Mouse (Mus musculus) midbrain, embryonic 14.5 days (tissue): Measurements from ENCODE around the gene Cfap300. TPM values are rescaled to one million over a fixed set of nuclear protein-coding genes. Genes with fewer than 3 reads are reported as not detected.
A peak's percentile ranks its signal among the peaks of the same experiment; 100 is the strongest.

ENCODE experiments used
- ATAC-seq: fragments of 200-750 bp; cut with Nextera tagmentation; 2 replicates; pipeline ENCODE4 v1.8.0; 2017; ENCODE audit warnings: moderate number of reproducible peaks, moderate library complexity; ENCODE audit not compliant: low FRiP score, low TSS enrichment
- DNase-seq: peaks from one replicate; pipeline ENCODE4 v3.0.0-alpha.2; 2015
- H3K27ac ChIP-seq: fragments of 300-500 bp; sonication (generic); replicated peaks from 2 replicates; pipeline ENCODE4 v1.5.1; 2014; ENCODE audit warnings: mild to moderate bottlenecking, low read depth, low read length, moderate library complexity
- H3K27me3 ChIP-seq: fragments of 300-500 bp; sonication (generic); 2 replicates; pipeline ENCODE4 v1.6.1; 2014; ENCODE audit warnings: low read length, control low read depth, mixed read lengths; ENCODE audit not compliant: control insufficient read depth, insufficient read depth
- H3K36me3 ChIP-seq: fragments of 300-500 bp; sonication (generic); 2 replicates; pipeline ENCODE4 v1.6.1; 2014; ENCODE audit warnings: low read length, control low read depth; ENCODE audit not compliant: control insufficient read depth, insufficient read depth
- H3K4me1 ChIP-seq: fragments of 300-500 bp; sonication (generic); 2 replicates; pipeline ENCODE4 v1.6.1; 2014; ENCODE audit warnings: mild to moderate bottlenecking, antibody characterized with exemption, low read length, control low read depth; ENCODE audit not compliant: control insufficient read depth, insufficient read depth
- H3K4me2 ChIP-seq: fragments of 300-500 bp; sonication (generic); 2 replicates; pipeline ENCODE4 v1.6.1; 2014; ENCODE audit warnings: mild to moderate bottlenecking, low read length, moderate library complexity
- H3K4me3 ChIP-seq: fragments of 300-500 bp; sonication (generic); replicated peaks from 2 replicates; pipeline ENCODE4 v1.5.1; 2014; ENCODE audit warnings: low read depth, low read length
- H3K9ac ChIP-seq: fragments of 300-500 bp; sonication (generic); replicated peaks from 2 replicates; pipeline ENCODE4 v1.6.1; 2014; ENCODE audit warnings: mild to moderate bottlenecking, low read length, moderate library complexity
- H3K9me3 ChIP-seq: fragments of 300-500 bp; sonication (generic); 2 replicates; pipeline ENCODE4 v1.6.1; 2016; ENCODE audit warnings: low read length, control low read depth, mixed read lengths; ENCODE audit not compliant: control insufficient read depth
- WGBS: fragments of 180-500 bp; shearing (Covaris S2); extraction: QIAGEN DNeasy Blood & Tissue Kit; methylation state at CpG from one replicate; pipeline ENCODE4 v1.1.7; 2014; 5-methylcytosine and 5-hydroxymethylcytosine counted together
- polyA plus RNA-seq: library from polyadenylated mRNA; unstranded; fragments of >200 nt; fragmentation: Nextera tagmentation; extraction: Ambion mirVana; gene quantifications from 2 replicates; pipeline ENCODE4 v1.2.1, GENCODE M21; 2014

The Cfap300 gene
- polyA plus RNA-seq: 15.8 and 18.2 TPM in 2 replicates

- Histone ChIP-seq H3K27ac (peak within 1 kb of the TSS; percentile 89), H3K4me1 (no peaks in the 10 kb centered on the region), H3K36me3 (no peaks in the 10 kb centered on the region), H3K27me3 (no peaks in the 10 kb centered on the region), H3K9me3 (no peaks in the 10 kb centered on the region), H3K9ac (peak within 1 kb of the TSS; percentile 76), H3K4me2 (peak within 1 kb of the TSS; percentile 64), H3K4me3 (peak within 1 kb of the TSS; percentile 64)
- DNase-seq (peak; percentile 99), ATAC-seq (peak; percentile 98)
- WGBS: under 1% methylated on average over 39 of the region's 39 CpGs
Observed at GRCm38 (mm10) chr9:8042338-8043043, at the start of gene Cfap300. Gene Cfap300 (minus strand): TSS chr9:8042823.

- Histone ChIP-seq H3K4me2 (no peak overlapping the region), H3K9me3 (no peaks in the 10 kb centered on the region), H3K36me3 (peaks cover 9% of the 10 kb centered on the region; the same call in 1 of the 2 replicates), H3K27me3 (no peaks in the 10 kb centered on the region), H3K4me1 (no peaks in the 10 kb centered on the region), H3K4me3 (no peak overlapping the region), H3K27ac (no peak overlapping the region), H3K9ac (no peak overlapping the region)
- WGBS: 94% methylated on average over 5 of the region's 5 CpGs
- ATAC-seq (no peak), DNase-seq (no peak)
Observed at GRCm38 (mm10) chr9:8078882-8079281, 36.3 kb upstream of the Cfap300 start.

GRCm38 (mm10) chr9:8074345-8074744 lies 31.7 kb upstream of the Cfap300 start:
- ATAC-seq: no peak

GRCm38 (mm10) chr9:8073203-8073755 lies 30.7 kb upstream of the Cfap300 start:
- H3K27ac ChIP-seq: no peak overlapping the region
- H3K36me3 ChIP-seq: peaks cover 5% of the 10 kb centered on the region; the same call in 1 of the 2 replicates
- H3K4me3 ChIP-seq: no peak overlapping the region
- H3K4me1 ChIP-seq: no peaks in the 10 kb centered on the region
- ATAC-seq (peak; percentile 35; the same call in 1 of the 2 replicates), DNase-seq (no peak)
- 92% methylated on average over 3 of the region's 3 CpGs for WGBS
- no peak overlapping the region for H3K9ac ChIP-seq
- no peaks in the 10 kb centered on the region for H3K27me3 ChIP-seq
- H3K4me2 ChIP-seq: no peak overlapping the region
- no peaks in the 10 kb centered on the region for H3K9me3 ChIP-seq

More at GRCm38 (mm10) chr9:8074345-8074744, 31.7 kb upstream of the Cfap300 start:
- H3K27ac ChIP-seq: no peak overlapping the region
- peak; percentile 57 for DNase-seq
- H3K9me3 ChIP-seq: no peaks in the 10 kb centered on the region
- no peak overlapping the region for H3K4me2 ChIP-seq
- H3K27me3 ChIP-seq: no peaks in the 10 kb centered on the region
- no peaks in the 10 kb centered on the region for H3K4me1 ChIP-seq
- H3K4me3 ChIP-seq: no peak overlapping the region
- peaks cover 9% of the 10 kb centered on the region; the same call in 1 of the 2 replicates for H3K36me3 ChIP-seq
- no peak overlapping the region for H3K9ac ChIP-seq

GRCm38 (mm10) chr9:8059636-8060035 lies 17.0 kb upstream of the Cfap300 start:
- no peaks in the 10 kb centered on the region for H3K9me3 ChIP-seq
- H3K4me1 ChIP-seq: no peaks in the 10 kb centered on the region
- ATAC-seq: no peak
- no peaks in the 10 kb centered on the region for H3K27me3 ChIP-seq
- no peak overlapping the region for H3K4me3 ChIP-seq
- WGBS: 81% methylated on average over 3 of the region's 3 CpGs
- H3K27ac ChIP-seq: no peak overlapping the region
- H3K36me3 ChIP-seq: no peaks in the 10 kb centered on the region
- no peak overlapping the region for H3K9ac ChIP-seq
- DNase-seq: no peak
- H3K4me2 ChIP-seq: no peak overlapping the region

- Histone ChIP-seq H3K4me2 (no peak overlapping the region), H3K9ac (no peak overlapping the region), H3K27me3 (no peaks in the 10 kb centered on the region), H3K36me3 (no peaks in the 10 kb centered on the region), H3K4me3 (no peak overlapping the region), H3K4me1 (no peaks in the 10 kb centered on the region), H3K9me3 (no peaks in the 10 kb centered on the region), H3K27ac (no peak overlapping the region)
- 74% methylated on average over 1 of the region's 1 CpGs for WGBS
- no peak for ATAC-seq
- DNase-seq: no peak
Observed at GRCm38 (mm10) chr9:8054831-8055230, 12.2 kb upstream of the Cfap300 start.

GRCm38 (mm10) chr9:8043044-8043387 lies 393 bp upstream of the Cfap300 start:
- Histone ChIP-seq H3K4me3 (peak overlapping the region; percentile 64), H3K27me3 (no peaks in the 10 kb centered on the region), H3K36me3 (no peaks in the 10 kb centered on the region), H3K4me2 (peak overlapping the region; percentile 64), H3K27ac (peak overlapping the region; percentile 89), H3K4me1 (no peaks in the 10 kb centered on the region), H3K9ac (peak overlapping the region; percentile 76; the same call in 1 of the 2 replicates), H3K9me3 (no peaks in the 10 kb centered on the region)
- WGBS: 15% methylated on average over 5 of the region's 5 CpGs
- no peak for DNase-seq
- ATAC-seq: peak; percentile 43; the same call in 1 of the 2 replicates

- no peak overlapping the region for H3K27ac ChIP-seq
- H3K9me3 ChIP-seq: no peaks in the 10 kb centered on the region
- no peaks in the 10 kb centered on the region for H3K27me3 ChIP-seq
- H3K4me1 ChIP-seq: no peaks in the 10 kb centered on the region
- H3K4me3 ChIP-seq: no peak overlapping the region
- WGBS: 51% methylated on average over 7 of the region's 7 CpGs
- ATAC-seq: no peak
- DNase-seq: no peak
- no peak overlapping the region for H3K9ac ChIP-seq
- H3K4me2 ChIP-seq: no peak overlapping the region
- H3K36me3 ChIP-seq: no peaks in the 10 kb centered on the region
Observed at GRCm38 (mm10) chr9:8035546-8035945, 7.1 kb downstream of the Cfap300 start.

- 62% methylated on average over 4 of the region's 4 CpGs for WGBS
- no peaks in the 10 kb centered on the region for H3K27me3 ChIP-seq
- ATAC-seq (no peak), DNase-seq (no peak)
- H3K4me1 ChIP-seq: no peaks in the 10 kb centered on the region
- H3K4me3 ChIP-seq: no peak overlapping the region
- no peak overlapping the region for H3K27ac ChIP-seq
- H3K9ac ChIP-seq: no peak overlapping the region
- H3K4me2 ChIP-seq: no peak overlapping the region
- no peaks in the 10 kb centered on the region for H3K9me3 ChIP-seq
- H3K36me3 ChIP-seq: no peaks in the 10 kb centered on the region
Observed at GRCm38 (mm10) chr9:8035091-8035490, 7.5 kb downstream of the Cfap300 start.
